Mouse (Mus musculus) olfactory bulb, adult 2 months (tissue): ENCODE measurements around the gene Slc25a4. TPM values are rescaled to one million over a fixed set of nuclear protein-coding genes. Genes with fewer than 3 reads are reported as not detected.
A peak's percentile ranks its signal among the peaks of the same experiment; 100 is the strongest.

Experiments
- H3K27ac ChIP-seq: fragments of 200-500 bp; 2 replicates; pipeline ENCODE4 v1.5.1; 2012; ENCODE audit warnings: low read depth, low read length; ENCODE audit not compliant: insufficient read depth
- H3K4me1 ChIP-seq: fragments of 200-500 bp; 2 replicates; pipeline ENCODE4 v1.6.1; 2012; ENCODE audit warnings: low read length; ENCODE audit not compliant: control insufficient read depth, insufficient read depth
- H3K4me3 ChIP-seq: fragments of 200-500 bp; 2 replicates; pipeline ENCODE4 v1.5.1; 2012; ENCODE audit warnings: mild to moderate bottlenecking, low read depth, low read length, moderate library complexity; ENCODE audit not compliant: insufficient read depth
- CTCF ChIP-seq: fragments of 200-500 bp; IDR thresholded peaks from 2 replicates; pipeline ENCODE4 v1.5.1; 2012; ENCODE audit warnings: low read depth, mild to moderate bottlenecking, low read length, moderate library complexity; ENCODE audit not compliant: insufficient read depth
- POLR2A ChIP-seq: fragments of 200-500 bp; IDR thresholded peaks from 2 replicates; pipeline ENCODE4 v1.6.1; 2012; ENCODE audit warnings: mild to moderate bottlenecking, low read depth, low read length, moderate library complexity; ENCODE audit not compliant: insufficient read depth
- WGBS: fragments of 180-500 bp; shearing (Covaris S2); methylation state at CpG from one replicate; pipeline ENCODE4 v1.1.7; 2018; 5-methylcytosine and 5-hydroxymethylcytosine counted together
- polyA plus RNA-seq: library from polyadenylated mRNA; stranded (reverse); fragments of >200 nt; gene quantifications from 2 replicates; pipeline ENCODE4 v1.2.4, GENCODE M21; 2012; ENCODE audit warnings: low replicate concordance; ENCODE audit not compliant: missing spikeins, insufficient read depth, insufficient read length

Slc25a4 gene
- polyA plus RNA-seq, 1 experiment, result 159 TPM

DNA sequence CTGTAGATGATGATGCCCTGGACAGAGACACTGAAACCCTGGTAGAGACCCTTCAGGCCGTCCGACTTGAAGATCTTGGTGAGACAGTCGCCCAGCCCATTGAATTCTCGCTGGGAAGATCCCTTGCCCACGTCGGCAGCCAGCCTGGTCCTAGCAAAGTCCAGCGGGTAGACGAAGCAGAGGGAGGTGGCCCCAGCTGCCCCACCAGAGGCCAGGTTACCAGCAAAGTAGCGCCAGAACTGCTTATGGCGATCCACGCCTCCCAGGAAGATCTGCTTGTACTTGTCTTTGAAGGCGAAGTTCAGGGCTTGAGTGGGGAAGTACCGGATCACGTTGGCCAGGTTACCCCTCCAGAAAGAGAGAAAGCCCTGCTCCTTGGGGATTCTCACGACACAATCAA, 2.0 kb downstream of the Slc25a4 start:
- H3K27ac ChIP-seq, result no peak overlapping the region

DNA sequence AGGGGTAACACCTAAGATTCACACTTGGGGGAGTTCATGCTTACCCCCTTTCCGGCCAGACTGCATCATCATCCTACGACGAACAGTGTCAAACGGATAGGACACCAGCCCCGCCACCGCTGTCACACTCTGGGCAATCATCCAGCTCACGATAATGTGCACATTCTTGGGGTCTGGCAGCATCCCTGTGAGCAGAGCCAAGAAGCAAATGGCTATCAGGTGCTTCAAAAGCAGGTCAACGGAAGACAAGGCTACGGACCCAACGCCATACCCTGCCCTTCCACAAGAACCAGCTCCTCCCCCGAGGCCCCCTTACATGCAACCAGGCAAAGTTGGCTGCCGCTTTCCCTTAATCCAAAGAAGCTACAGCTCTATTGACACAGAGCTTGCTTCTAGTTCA, 2.7 kb downstream of the Slc25a4 start:
- 12% methylated on average over 12 of the region's 12 CpGs for WGBS
- TF ChIP-seq POLR2A (no peak), CTCF (no peak)
- H3K4me1 ChIP-seq, result peaks cover 15% of the 10 kb centered on the region
- H3K4me3 ChIP-seq, result peak overlapping the region; percentile 41
- no peak overlapping the region for H3K27ac ChIP-seq

More for the DNA sequence above, 2.0 kb downstream of the Slc25a4 start:
- TF ChIP-seq CTCF (no peak), POLR2A (no peak)
- WGBS, result 33% methylated on average over 15 of the region's 15 CpGs
- H3K4me3 ChIP-seq, result peak overlapping the region; percentile 39
- peaks cover 15% of the 10 kb centered on the region for H3K4me1 ChIP-seq

DNA sequence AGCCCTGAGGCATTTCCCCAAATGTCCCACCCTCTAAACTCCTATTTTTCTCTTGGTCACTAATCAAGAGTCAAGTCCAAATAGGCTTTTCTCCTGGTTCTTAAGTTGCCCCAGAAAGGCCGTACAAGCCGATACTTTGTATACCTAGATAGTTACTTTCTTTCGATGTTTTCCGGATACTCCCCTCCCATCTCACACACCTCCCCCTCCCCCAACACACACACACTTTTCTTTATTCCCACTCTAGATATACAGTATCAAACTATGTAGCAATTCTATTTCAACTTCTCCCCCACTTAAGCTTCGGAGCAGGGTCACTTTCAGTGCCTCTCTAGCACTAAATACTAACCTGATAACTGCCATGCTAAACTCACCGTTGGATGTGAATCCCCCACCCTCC, 5.0 kb downstream of the Slc25a4 start:
- WGBS, result 71% methylated on average over 6 of the region's 6 CpGs
- Histone ChIP-seq H3K27ac (no peak overlapping the region), H3K4me3 (no peak overlapping the region), H3K4me1 (peaks cover 9% of the 10 kb centered on the region; the same call in 1 of the 2 replicates)
- TF ChIP-seq POLR2A (no peak), CTCF (no peak)

DNA sequence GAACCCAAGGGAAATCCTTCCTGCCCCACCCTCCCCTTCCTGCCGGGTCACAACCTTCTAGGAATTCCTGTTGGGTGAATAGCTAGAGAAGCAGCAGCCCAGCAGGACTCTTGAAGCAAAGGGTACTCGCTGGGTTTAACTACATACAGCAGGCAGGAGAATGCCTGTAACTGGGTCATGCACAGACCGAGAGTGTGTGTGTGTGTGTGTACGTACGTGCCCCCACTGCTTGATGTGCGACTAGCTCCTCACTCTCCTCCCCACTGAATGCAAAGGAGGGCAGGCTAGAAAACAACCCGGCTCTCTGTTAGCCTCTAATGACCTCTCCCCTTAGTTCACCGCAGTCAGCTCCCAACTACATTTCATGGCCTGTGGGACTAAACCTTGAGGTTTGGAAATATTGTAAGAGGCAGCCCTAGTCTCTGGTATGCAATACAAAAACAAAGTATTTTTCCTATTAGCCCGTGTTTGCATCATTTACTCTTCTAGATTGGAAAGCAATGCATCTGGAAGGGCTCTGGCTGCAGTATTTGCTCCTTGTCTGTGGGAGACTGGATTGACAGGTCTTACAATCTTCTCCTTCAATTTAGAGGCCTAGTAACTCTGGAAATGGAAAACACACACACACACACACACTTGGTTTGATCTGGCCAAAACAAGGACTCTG, 6.0 kb downstream of the Slc25a4 start:
- Histone ChIP-seq H3K27ac (no peak overlapping the region), H3K4me3 (no peak overlapping the region), H3K4me1 (peaks cover 9% of the 10 kb centered on the region; the same call in 1 of the 2 replicates)
- TF ChIP-seq CTCF, result no peak
- no peak for TF ChIP-seq POLR2A
- WGBS, result 68% methylated on average over 9 of the region's 9 CpGs

DNA sequence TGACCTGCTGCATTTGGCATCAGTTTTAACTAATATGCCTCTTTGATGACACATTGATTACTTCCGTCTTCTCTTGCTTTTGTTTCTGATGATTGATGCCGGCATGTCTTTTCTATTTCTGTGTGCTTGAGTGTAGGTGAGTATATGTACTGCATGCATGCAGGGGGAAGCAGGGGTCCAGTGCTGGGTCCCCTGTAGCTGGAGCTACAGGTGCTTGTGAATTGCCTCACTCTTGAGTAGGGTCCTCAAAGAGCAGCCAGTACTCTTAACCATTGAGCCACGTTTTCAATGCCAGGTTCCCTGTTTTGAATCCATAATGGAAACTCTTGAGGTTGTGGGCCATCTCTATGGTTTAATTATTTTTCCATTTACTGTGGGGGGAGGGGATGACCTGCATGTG, 6.8 kb downstream of the Slc25a4 start:
- Histone ChIP-seq H3K27ac (no peak overlapping the region), H3K4me3 (no peak overlapping the region), H3K4me1 (peaks cover 9% of the 10 kb centered on the region; the same call in 1 of the 2 replicates)
- WGBS, result 76% methylated on average over 3 of the region's 3 CpGs
- TF ChIP-seq POLR2A (no peak), CTCF (no peak)

DNA sequence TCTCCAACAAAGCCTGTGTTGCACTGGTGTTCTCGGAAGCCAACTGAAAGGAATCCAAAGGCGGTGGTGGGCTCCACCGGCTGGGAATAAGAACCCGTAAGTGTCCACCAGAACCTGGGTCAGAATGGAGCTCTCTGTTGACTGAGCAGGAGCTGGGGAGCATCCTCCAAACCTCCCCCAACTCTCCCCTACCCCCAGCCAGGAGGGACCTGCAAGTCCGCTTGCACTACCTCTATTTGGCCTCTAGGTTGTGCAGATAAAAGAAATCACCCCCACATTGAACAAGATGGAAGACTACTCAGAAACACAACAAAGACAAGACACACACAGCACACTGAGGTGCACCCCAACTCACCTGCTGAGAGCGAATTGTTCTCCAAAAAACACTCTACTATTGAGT, 8.7 kb downstream of the Slc25a4 start:
- Histone ChIP-seq H3K4me1 (no peaks in the 10 kb centered on the region), H3K27ac (no peak overlapping the region), H3K4me3 (no peak overlapping the region)
- WGBS, result 88% methylated on average over 6 of the region's 6 CpGs
- TF ChIP-seq POLR2A, result no peak
- no peak for TF ChIP-seq CTCF

DNA sequence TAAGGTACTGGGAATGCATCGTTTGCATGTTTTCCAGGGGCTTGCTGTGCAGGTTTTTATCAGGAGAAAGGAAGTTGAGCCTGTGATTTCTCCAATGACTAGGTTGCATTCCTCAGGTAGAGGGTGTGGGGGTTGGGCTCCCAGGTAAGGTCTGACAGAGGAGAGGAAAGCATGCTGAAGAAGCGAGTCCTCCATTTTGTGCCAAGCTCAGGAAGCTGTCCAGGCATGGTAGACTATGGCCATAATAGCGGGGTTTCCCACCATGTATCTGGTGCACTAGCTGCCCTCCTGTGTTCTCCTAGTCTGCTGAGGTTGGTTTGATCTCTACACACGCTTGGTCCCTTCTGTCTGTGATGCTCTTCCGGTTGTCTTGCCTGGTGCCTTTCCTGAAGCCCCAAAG, 13.4 kb downstream of the Slc25a4 start:
- 0 out of 2 replicates have a peak, but pooled peaks cover 2% of the 10 kb centered on the region for H3K4me1 ChIP-seq
- no peak for TF ChIP-seq POLR2A
- TF ChIP-seq CTCF, result no peak
- WGBS, result 84% methylated on average over 5 of the region's 5 CpGs
- no peak overlapping the region for H3K27ac ChIP-seq
- H3K4me3 ChIP-seq, result no peak overlapping the region

DNA sequence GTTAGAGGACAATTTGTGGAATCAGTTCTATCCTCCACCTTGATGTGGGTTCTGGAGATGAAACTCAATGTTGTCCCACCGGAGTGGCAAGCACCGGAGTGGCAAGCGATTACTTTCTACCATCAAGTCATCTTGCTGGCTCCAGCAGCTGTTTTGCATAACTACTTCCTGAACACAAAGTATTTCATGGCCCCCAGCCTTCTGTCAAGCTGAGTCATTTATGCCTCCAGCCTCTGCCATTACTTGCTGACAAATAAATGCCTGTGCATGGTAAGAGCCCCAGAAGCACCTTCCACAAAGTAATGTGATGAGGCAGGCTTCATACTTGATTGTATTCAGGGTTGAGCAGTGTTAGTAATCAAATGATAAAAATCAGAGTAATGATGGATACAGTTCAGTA, 14.2 kb downstream of the Slc25a4 start:
- TF ChIP-seq CTCF (no peak), POLR2A (no peak)
- Histone ChIP-seq H3K4me1 (0 out of 2 replicates have a peak, but pooled peaks cover 2% of the 10 kb centered on the region), H3K27ac (no peak overlapping the region), H3K4me3 (no peak overlapping the region)
- 84% methylated on average over 3 of the region's 3 CpGs for WGBS

DNA sequence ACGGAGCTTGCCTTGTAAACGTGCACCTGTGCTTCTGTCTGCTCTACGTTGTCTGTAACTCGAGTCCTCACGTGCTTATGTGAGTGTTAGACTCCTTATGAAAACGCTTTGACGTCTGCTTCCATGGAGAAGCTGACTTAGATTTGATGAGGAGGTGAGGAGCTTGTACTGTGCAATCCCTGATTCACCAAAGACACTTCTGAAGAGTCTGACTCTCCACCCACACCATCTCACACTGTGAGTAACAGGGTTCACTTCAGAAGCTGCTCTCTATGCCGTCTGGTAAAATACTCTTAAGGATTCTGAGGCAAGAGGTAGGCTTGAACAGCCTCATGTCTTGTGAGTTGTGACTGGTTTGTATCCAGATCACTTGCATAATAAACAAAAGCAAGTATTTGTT, 18.0 kb downstream of the Slc25a4 start:
- no peak overlapping the region for H3K27ac ChIP-seq
- 0 out of 2 replicates have a peak, but pooled peaks cover 2% of the 10 kb centered on the region for H3K4me1 ChIP-seq
- TF ChIP-seq CTCF, result no peak
- no peak for TF ChIP-seq POLR2A
- H3K4me3 ChIP-seq, result no peak overlapping the region
- 81% methylated on average over 8 of the region's 8 CpGs for WGBS

DNA sequence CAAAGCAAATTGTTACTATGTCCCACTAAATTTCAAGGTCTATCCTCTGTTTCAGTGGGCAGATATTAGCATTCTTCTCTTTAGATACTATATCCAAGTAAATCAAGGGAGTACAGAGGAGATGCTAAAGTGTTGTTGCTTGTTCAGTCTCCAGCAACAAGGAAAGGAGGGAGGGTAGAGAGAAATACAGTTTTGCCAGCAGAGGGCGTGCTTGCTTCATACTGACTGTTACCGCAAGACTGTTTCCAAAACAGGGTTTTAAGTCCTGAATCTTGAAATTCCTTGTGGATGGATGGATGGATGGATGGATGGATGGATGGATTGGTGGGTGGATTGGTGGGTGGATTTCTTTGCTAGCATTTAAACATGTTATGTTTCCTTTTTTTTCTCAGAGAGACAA, 25.7 kb downstream of the Slc25a4 start:
- TF ChIP-seq CTCF, result no peak
- no peak for TF ChIP-seq POLR2A
- Histone ChIP-seq H3K27ac (no peak overlapping the region), H3K4me3 (no peak overlapping the region), H3K4me1 (no peaks in the 10 kb centered on the region)
- WGBS, result 5% methylated on average over 2 of the region's 2 CpGs
